Mouse (Mus musculus) frontal cortex, adult 2 months (tissue): ENCODE results near the gene Iffo1. TPM values are rescaled to one million over a fixed set of nuclear protein-coding genes. Genes with fewer than 3 reads are reported as not detected.
"Not testable (repeated sequence)": the region's sequence is repeated elsewhere in the genome, so short reads cannot be mapped to it uniquely, and the experiment has no call there.

Experiments used
- DNase-seq, 2 experiments: peaks; one replicate each; pipeline ENCODE4 v3.0.0; 2022; ENCODE audit warnings: low spot score in 1 of 2; ENCODE audit errors: extremely low spot score in 1 of 2
- polyA plus RNA-seq: library from polyadenylated mRNA; depleted of rRNA; stranded (reverse); fragments of >200 nt; gene quantifications from 2 replicates; pipeline ENCODE4 v1.2.3, GENCODE M21; 2012

Iffo1 gene
- polyA plus RNA-seq, 1 experiment, result 86.9 TPM

DNA sequence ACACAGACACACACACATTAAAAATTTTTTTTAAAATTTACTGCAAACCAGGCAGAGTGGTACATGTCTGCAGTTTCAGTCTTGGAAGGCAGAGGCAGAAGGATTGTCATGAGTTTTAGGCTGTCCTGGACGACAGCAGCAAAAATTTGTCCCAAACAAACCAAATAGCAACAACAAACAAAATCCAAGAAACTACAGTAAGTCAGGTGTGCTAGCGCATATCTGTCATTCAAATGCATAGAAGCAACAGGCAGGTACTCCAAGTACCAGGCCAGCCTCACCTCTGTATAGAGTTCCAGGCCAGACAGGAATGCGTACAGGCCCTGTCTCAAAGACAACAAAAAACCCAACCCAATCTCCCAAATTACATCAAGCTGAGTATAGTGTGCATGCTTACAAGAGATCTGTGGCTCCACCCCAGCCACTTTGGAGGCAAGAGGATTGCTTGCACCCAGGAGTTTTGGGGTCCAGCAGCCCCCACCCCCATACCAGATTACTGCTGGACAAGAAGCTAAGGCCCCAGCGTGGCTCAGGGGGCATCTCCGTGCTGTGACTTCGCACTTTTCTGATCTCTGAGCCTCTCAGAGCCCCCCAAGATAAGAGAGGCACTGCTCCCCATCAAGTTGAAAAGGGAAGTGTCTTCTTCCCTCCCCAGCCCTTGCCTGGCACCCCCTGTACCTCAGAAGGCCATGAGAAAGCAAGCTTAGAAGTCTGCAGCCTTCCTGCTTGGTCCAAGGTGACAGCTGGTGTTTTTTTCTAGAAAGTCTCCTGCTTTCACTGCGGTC is 14.9 kb downstream of the Iffo1 start:
- no peak for DNase-seq

DNA sequence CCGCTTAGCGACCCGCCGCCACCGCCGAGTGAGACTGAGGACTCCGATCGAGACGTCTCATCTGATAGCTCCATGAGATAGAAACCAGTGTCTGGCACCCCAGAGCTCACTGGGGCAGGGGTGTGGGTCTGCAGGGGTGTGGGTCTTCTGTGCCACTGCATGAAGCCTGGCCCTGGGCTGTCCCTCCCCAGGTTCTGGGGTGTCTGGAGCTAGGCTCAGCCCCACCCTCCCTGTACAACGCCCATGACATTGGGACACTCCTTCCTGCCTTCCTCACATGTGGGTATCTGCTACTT is 15.5 kb downstream of the Iffo1 start:
- DNase-seq, result no peak

- DNase-seq, result peak; percentile 39 to 64
Observed at GRCm38 (mm10) chr6:125160854-125161760, 16.1 kb downstream of the Iffo1 start.

- peak; percentile 53 to 81 for DNase-seq
Observed at GRCm38 (mm10) chr6:125161971-125162370, 16.9 kb downstream of the Iffo1 start.

GRCm38 (mm10) chr6:125162615-125163305 is 17.7 kb downstream of the Iffo1 start:
- DNase-seq, result not testable (repeated sequence)

- peak; percentile 31 to 60 for DNase-seq
Observed at GRCm38 (mm10) chr6:125163801-125164657, 19.0 kb downstream of the Iffo1 start.

GRCm38 (mm10) chr6:125164672-125165327 is 19.8 kb downstream of the Iffo1 start:
- DNase-seq, result peak; percentile 36 to 62

DNA sequence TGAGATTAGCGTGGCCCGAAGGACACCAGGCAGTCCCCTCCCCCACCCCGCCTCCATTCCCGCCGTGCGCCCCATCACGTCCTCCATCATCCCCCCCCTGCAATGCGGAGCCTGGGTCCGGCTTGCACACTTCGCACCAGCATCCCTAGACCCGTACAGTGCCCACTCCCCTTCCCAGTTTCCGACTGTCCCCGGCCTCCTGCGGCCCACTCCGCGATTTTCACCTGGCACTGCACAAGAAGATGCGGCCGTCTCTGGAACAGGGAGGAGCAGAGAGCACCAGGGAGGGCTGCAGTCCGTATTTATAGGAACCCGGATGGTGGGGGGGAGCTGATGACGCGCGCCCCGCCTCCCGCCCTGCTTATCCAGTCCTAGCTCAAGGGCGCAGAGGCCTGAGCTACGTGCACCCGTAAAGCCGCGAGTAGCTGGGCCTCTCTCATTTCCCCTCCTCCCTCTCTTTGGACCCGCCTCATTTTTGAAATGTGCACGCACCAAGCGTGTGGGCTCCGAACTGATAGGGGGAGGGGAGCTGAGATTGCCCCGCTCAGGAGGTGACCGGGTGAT is 20.4 kb downstream of the Iffo1 start:
- DNase-seq, result peak; percentile 96 to 99

GRCm38 (mm10) chr6:125166051-125166751 is 21.2 kb downstream of the Iffo1 start, which contains the start of gene Gapdh:
Gene Gapdh (minus strand): TSS chr6:125166467.
- DNase-seq, result peak; percentile 32 to 53

- peak in 1 of 2 experiments; percentile 42 for DNase-seq
Observed at GRCm38 (mm10) chr6:125166861-125167650, 22.0 kb downstream of the Iffo1 start.

DNA sequence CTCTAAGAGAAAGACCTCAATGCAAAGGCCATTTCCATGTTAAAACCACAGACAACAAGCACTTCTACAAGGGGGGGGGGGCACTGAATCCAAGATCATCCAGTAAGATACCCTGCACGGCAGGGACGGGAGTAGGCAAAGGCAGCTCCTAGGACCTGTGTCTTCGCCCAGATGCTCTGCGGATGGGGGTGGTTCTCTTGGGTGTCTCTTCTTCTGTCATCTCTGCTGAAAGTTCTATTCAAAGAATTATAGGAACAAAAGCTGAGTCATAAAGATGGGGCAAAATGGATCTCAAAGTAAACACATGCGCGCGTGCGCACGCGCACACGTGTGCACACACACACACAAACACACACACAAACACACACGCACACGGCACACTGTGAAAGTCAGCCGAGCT is 23.0 kb downstream of the Iffo1 start:
- peak in 1 of 2 experiments; percentile 65 for DNase-seq

GRCm38 (mm10) chr6:125170194-125170593 is 25.2 kb downstream of the Iffo1 start:
- DNase-seq, result no peak

- DNase-seq, result no peak
Observed at GRCm38 (mm10) chr6:125172474-125172873, 27.4 kb downstream of the Iffo1 start.

- DNase-seq, result no peak
Observed at GRCm38 (mm10) chr6:125173256-125173655, 28.2 kb downstream of the Iffo1 start.

GRCm38 (mm10) chr6:125175469-125175868 is 30.4 kb downstream of the Iffo1 start:
- no peak for DNase-seq

DNA sequence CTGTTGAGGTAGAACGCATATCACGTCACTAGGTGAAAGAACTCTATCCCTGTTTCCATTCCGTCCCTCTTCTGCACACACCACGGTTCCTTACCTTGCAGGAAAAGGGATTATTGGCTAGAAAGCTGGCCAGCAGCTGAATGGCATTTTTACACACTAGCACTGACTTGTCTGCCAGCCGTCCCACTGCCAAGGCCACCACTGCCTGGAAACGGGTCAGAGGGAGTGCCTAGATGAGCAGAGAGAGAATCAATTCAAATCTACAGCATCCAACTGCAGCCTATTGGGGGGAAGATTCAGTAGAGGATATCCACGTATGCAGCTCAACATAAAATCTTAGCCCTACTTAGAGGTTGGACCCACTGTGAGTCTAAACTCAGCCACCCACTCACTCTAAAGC is 34.6 kb downstream of the Iffo1 start:
- no peak for DNase-seq

GRCm38 (mm10) chr6:125182133-125182532 is 37.1 kb downstream of the Iffo1 start:
- no peak for DNase-seq

- DNase-seq, result no peak
Observed at GRCm38 (mm10) chr6:125186203-125186602, 41.2 kb downstream of the Iffo1 start.
